Mouse (Mus musculus) spleen, adult 2 months (tissue): Measurements from ENCODE around the gene Gprc5d.

Experiments
- CTCF ChIP-seq: fragments of 200-500 bp; IDR thresholded peaks from 2 replicates; pipeline ENCODE4 v1.5.1; 2011; ENCODE audit warnings: mild to moderate bottlenecking, inconsistent platforms; ENCODE audit not compliant: insufficient read depth, insufficient read length, insufficient replicate concordance; ENCODE audit errors: extremely low read depth
- POLR2A ChIP-seq: fragments of 200-500 bp; IDR thresholded peaks from 2 replicates; pipeline ENCODE4 v1.6.1; 2011; ENCODE audit warnings: low read depth, low read length, inconsistent platforms

GRCm38 (mm10) chr6:135158509-135158908 lies 40.4 kb upstream of the Gprc5d start:
- TF ChIP-seq CTCF: no peak
- TF ChIP-seq POLR2A: no peak
